Mouse (Mus musculus) CH12.LX (cell line): ENCODE measurements around the gene Mrpl48. TPM values are rescaled to one million over a fixed set of nuclear protein-coding genes. Genes with fewer than 3 reads are reported as not detected.

ENCODE experiments used
- DNase-seq: peaks from one replicate; pipeline ENCODE4 v3.0.0-alpha.2; 2013; ENCODE audit errors: extremely low read depth
- H3K27ac ChIP-seq: 2 replicates; pipeline ENCODE4 v1.5.1; 2012; ENCODE audit warnings: low read depth, mild to moderate bottlenecking, control low read depth, moderate library complexity; ENCODE audit not compliant: insufficient read depth
- H3K27me3 ChIP-seq: replicated peaks from 2 replicates; pipeline ENCODE3; 2012; ENCODE audit warnings: inconsistent platforms
- H3K36me3 ChIP-seq, 2 experiments: replicated peaks in 1 of 2; 2 replicates each; pipeline versions ENCODE3 to v1.6.1; 2012; ENCODE audit warnings: inconsistent platforms in 1 of 2, low read length in 1 of 2, mild to moderate bottlenecking in 1 of 2, mixed read lengths in 1 of 2, moderate library complexity in 1 of 2; ENCODE audit not compliant: control insufficient read depth in 1 of 2, insufficient read depth in 1 of 2
- H3K4me1 ChIP-seq, 2 experiments: 2 replicates each; pipeline ENCODE4 v1.6.1; 2012; ENCODE audit warnings: inconsistent platforms in 1 of 2, moderate library complexity in 1 of 2; ENCODE audit not compliant: insufficient read depth in 2 of 2, control insufficient read depth in 1 of 2
- H3K4me2 ChIP-seq: 2 replicates; pipeline ENCODE4 v1.6.1; 2012; ENCODE audit warnings: low read depth, mild to moderate bottlenecking, control low read depth; ENCODE audit not compliant: poor library complexity, insufficient read depth, severe bottlenecking
- H3K4me3 ChIP-seq, 3 experiments: fragments of 150-350 bp in 1 of 3; sonication (generic) in 1 of 3; replicated peaks in 1 of 3; 2 replicates each; pipeline versions ENCODE3 to v1.5.1; 2011 to 2012; ENCODE audit warnings: low read depth in 2 of 3, low read length in 2 of 3, mild to moderate bottlenecking in 2 of 3, moderate library complexity in 2 of 3, control low read depth in 1 of 3, improper control_type of control experiment in 1 of 3, inconsistent platforms in 1 of 3, mixed read lengths in 1 of 3; ENCODE audit not compliant: poor library complexity in 1 of 3
- H3K79me2 ChIP-seq: replicated peaks from 2 replicates; pipeline ENCODE4 v1.6.1; 2012; ENCODE audit warnings: mild to moderate bottlenecking, moderate library complexity; ENCODE audit not compliant: control insufficient read depth, poor library complexity, insufficient read depth, severe bottlenecking; ENCODE audit errors: extremely low read depth
- H3K9ac ChIP-seq: 2 replicates; pipeline ENCODE4 v1.6.1; 2012; ENCODE audit warnings: low read depth, mild to moderate bottlenecking, control low read depth, moderate library complexity; ENCODE audit not compliant: insufficient read depth
- H3K9me3 ChIP-seq: replicated peaks from 2 replicates; pipeline ENCODE3; 2012; ENCODE audit warnings: low read length, inconsistent platforms, mixed read lengths
- BHLHE40 ChIP-seq: IDR thresholded peaks from 2 replicates; pipeline ENCODE4 v1.6.1; 2011; ENCODE audit warnings: mild to moderate bottlenecking, low read depth, low read length, improper control_type of control experiment
- CHD1 ChIP-seq: IDR thresholded peaks from 2 replicates; pipeline ENCODE4 v1.6.1; 2012; ENCODE audit warnings: low read depth, low read length, improper control_type of control experiment, inconsistent platforms
- CHD2 ChIP-seq: IDR thresholded peaks from 2 replicates; pipeline ENCODE4 v1.6.1; 2011; ENCODE audit warnings: low read length, improper control_type of control experiment
- E2F4 ChIP-seq: IDR thresholded peaks from 2 replicates; pipeline ENCODE4 v1.6.1; 2011; ENCODE audit warnings: low read depth, low read length, improper control_type of control experiment; ENCODE audit not compliant: insufficient replicate concordance
- ELF1 ChIP-seq: IDR thresholded peaks from 2 replicates; pipeline ENCODE4 v1.6.1; 2014; ENCODE audit warnings: low read depth, mild to moderate bottlenecking, inconsistent platforms, low read length, improper control_type of control experiment
- EP300 ChIP-seq: IDR thresholded peaks from 2 replicates; pipeline ENCODE4 v1.6.1; 2011; ENCODE audit warnings: low read length, improper control_type of control experiment
- GABPA ChIP-seq: IDR thresholded peaks from 2 replicates; pipeline ENCODE4 v1.6.1; 2012; ENCODE audit warnings: low read depth, low read length, improper control_type of control experiment, inconsistent platforms; ENCODE audit not compliant: insufficient replicate concordance
- JUND ChIP-seq: conservative IDR thresholded peaks from 2 replicates; pipeline ENCODE4 v1.6.1; 2011; ENCODE audit warnings: low read depth, low read length, improper control_type of control experiment
- MAX ChIP-seq: IDR thresholded peaks from 2 replicates; pipeline ENCODE4 v1.6.1; 2011; ENCODE audit warnings: low read length, improper control_type of control experiment
- MAZ ChIP-seq: IDR thresholded peaks from 2 replicates; pipeline ENCODE4 v1.6.1; 2012; ENCODE audit warnings: low read depth, mild to moderate bottlenecking, inconsistent platforms, low read length, improper control_type of control experiment, moderate library complexity
- MXI1 ChIP-seq: IDR thresholded peaks from 2 replicates; pipeline ENCODE4 v1.6.1; 2011; ENCODE audit warnings: mild to moderate bottlenecking, low read depth, low read length, improper control_type of control experiment
- MYC ChIP-seq: IDR thresholded peaks from 2 replicates; pipeline ENCODE4 v1.6.1; 2011; ENCODE audit warnings: low read depth, mild to moderate bottlenecking, improper control_type of control experiment, low read length
- PAX5 ChIP-seq: IDR thresholded peaks from 2 replicates; pipeline ENCODE4 v1.6.1; 2012; ENCODE audit warnings: low read length, inconsistent platforms, mixed read lengths
- RAD21 ChIP-seq: IDR thresholded peaks from 2 replicates; pipeline ENCODE4 v1.6.1; 2011; ENCODE audit warnings: low read depth, mild to moderate bottlenecking, low read length, improper control_type of control experiment, moderate library complexity
- RCOR1 ChIP-seq: conservative IDR thresholded peaks from 2 replicates; pipeline ENCODE4 v1.6.1; 2012; ENCODE audit warnings: low read depth, mild to moderate bottlenecking, inconsistent platforms, low read length, improper control_type of control experiment
- SMC3 ChIP-seq: IDR thresholded peaks from 2 replicates; pipeline ENCODE4 v1.6.1; 2011; ENCODE audit warnings: low read depth, low read length, improper control_type of control experiment
- TBP ChIP-seq: conservative IDR thresholded peaks from 2 replicates; pipeline ENCODE4 v1.6.1; 2011; ENCODE audit warnings: low read depth, low read length, improper control_type of control experiment
- TCF12 ChIP-seq: IDR thresholded peaks from 2 replicates; pipeline ENCODE4 v1.6.1; 2014; ENCODE audit warnings: low read depth, mild to moderate bottlenecking, inconsistent platforms, low read length, improper control_type of control experiment
- UBTF ChIP-seq: IDR thresholded peaks from 2 replicates; pipeline ENCODE4 v1.6.1; 2012; ENCODE audit warnings: low read depth, mild to moderate bottlenecking, inconsistent platforms, low read length, improper control_type of control experiment, moderate library complexity
- USF1 ChIP-seq: IDR thresholded peaks from 2 replicates; pipeline ENCODE4 v1.6.1; 2014; ENCODE audit warnings: low read depth, mild to moderate bottlenecking, inconsistent platforms, low read length, improper control_type of control experiment
- USF2 ChIP-seq: conservative IDR thresholded peaks from 2 replicates; pipeline ENCODE4 v1.6.1; 2011; ENCODE audit warnings: low read depth, low read length, improper control_type of control experiment
- ZC3H11A ChIP-seq: IDR thresholded peaks from 2 replicates; pipeline ENCODE4 v1.6.1; 2012; ENCODE audit warnings: low read depth, mild to moderate bottlenecking, inconsistent platforms, low read length, improper control_type of control experiment
- ZMIZ1 ChIP-seq: IDR thresholded peaks from 2 replicates; pipeline ENCODE4 v1.6.1; 2012; ENCODE audit warnings: low read depth, mild to moderate bottlenecking, inconsistent platforms, low read length, improper control_type of control experiment
- dilution Hi-C: fragments of 300-500 bp; cut with MboI; formaldehyde crosslinking; loops from 2 replicates; pipeline ENCODE4 v1.14.3; 2020; ENCODE audit warnings: low sequenced_read_pairs; ENCODE audit not compliant: extremely low pct_unique_long_range_greater_than_20kb, extremely low pct_ligation_motif_present
- in situ Hi-C: fragments of 300-500 bp; cut with MboI; formaldehyde crosslinking; loops from 3 replicates; pipeline ENCODE4 v1.14.3; 2019; ENCODE audit warnings: low sequenced_read_pairs, low pct_ligation_motif_present, low pct_unique_long_range_greater_than_20kb, mixed read lengths
- polyA plus RNA-seq: library from polyadenylated mRNA; unstranded; fragments of >175 nt; gene quantifications from 2 replicates; pipeline ENCODE4 v1.2.1, GENCODE M21; 2012; ENCODE audit warnings: low read depth; ENCODE audit not compliant: insufficient read length
- total RNA-seq, 2 experiments: library from RNA; depleted of rRNA; stranded (reverse); fragments of 300-350 nt in 1 of 2; fragments of >200 nt in 1 of 2; gene quantifications; 2 replicates each; pipeline ENCODE4 v1.2.3; 2012 to 2014

Mrpl48 gene
- total and polyA plus RNA-seq, 3 experiments: 39.1 to 99.4 (median 98.5) TPM

DNA sequence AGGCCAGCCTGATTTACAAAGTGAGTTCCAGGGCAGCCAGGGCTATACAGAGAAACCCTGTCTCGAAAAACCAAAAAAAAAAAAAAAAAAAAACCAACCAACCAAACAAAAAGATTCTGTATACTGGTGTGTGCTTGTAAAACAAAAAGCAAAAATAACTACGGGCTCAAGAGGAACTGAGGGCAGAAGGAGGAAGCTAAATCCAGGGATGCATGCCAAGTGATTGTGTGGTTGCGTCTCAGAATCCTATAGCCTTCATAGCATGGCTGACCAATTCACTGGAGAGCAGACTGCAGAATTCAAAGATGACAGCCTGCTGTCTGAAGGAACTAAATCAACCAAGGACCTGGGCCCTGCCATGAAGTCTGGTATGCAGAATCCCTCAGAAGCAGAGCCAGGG lies 73.9 kb downstream of the Mrpl48 start:
- H3K4me3 ChIP-seq: no peak overlapping the region
- H3K27ac ChIP-seq: no peak overlapping the region
- no peaks in the 10 kb centered on the region for H3K9me3 ChIP-seq

DNA sequence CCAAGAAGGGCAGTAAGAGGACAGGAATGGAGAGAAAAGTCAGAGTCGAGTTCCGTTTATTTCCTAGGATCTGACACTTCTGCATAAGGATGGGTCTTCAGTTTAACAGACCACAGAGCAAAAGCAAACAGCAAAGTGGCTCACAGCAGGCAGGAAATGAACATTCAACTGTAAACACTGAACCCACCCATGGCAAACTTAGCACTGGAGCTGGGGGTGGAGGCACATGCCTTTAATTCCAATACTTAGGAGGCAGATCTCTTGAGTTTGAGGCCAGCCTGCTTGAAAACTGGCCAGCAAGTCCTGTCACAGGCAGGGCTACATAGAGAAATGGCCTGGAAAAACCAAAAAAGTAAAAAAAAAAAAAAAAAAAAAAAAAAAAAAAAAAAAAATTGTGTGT lies 74.6 kb downstream of the Mrpl48 start:
- in situ Hi-C loops: no loop called here
- H3K27ac ChIP-seq: no peak overlapping the region
- H3K4me2 ChIP-seq: no peak overlapping the region
- peaks cover 0 to 13% of the 10 kb centered on the region in 2 experiments; a peak in 2 of 4 replicates for H3K4me1 ChIP-seq
- TF ChIP-seq ZC3H11A: no peak
- no peak for TF ChIP-seq RCOR1
- TF ChIP-seq RAD21: no peak
- TF ChIP-seq TBP: no peak
- TF ChIP-seq MAX: no peak
- no peak for TF ChIP-seq GABPA
- TF ChIP-seq USF1: no peak
- peaks cover 0 to 12% of the 10 kb centered on the region in 2 experiments for H3K36me3 ChIP-seq
- no peaks in the 10 kb centered on the region for H3K27me3 ChIP-seq
- H3K9me3 ChIP-seq: no peaks in the 10 kb centered on the region
- H3K4me3 ChIP-seq: no peak overlapping the region
- H3K9ac ChIP-seq: no peak overlapping the region
- dilution Hi-C loops: no loop called here
- no peak for DNase-seq
- 0 out of 2 replicates have a peak, but pooled peaks cover 5% of the 10 kb centered on the region for H3K79me2 ChIP-seq

More for the DNA sequence above, 73.9 kb downstream of the Mrpl48 start:
- dilution Hi-C loops (no loop called here), in situ Hi-C loops (no loop called here)
- peaks cover 5 to 19% of the 10 kb centered on the region in 2 experiments for H3K36me3 ChIP-seq
- H3K4me1 ChIP-seq: peaks cover 0 to 13% of the 10 kb centered on the region in 2 experiments; a peak in 2 of 4 replicates
- no peak overlapping the region for H3K4me2 ChIP-seq
- no peak for DNase-seq
- TF ChIP-seq MAX (no peak), JUND (no peak), USF2 (no peak), CHD1 (no peak), MAZ (no peak), UBTF (no peak), BHLHE40 (no peak), E2F4 (no peak), ZMIZ1 (no peak), MXI1 (no peak), PAX5 (no peak), TCF12 (no peak), CHD2 (no peak), SMC3 (no peak), ELF1 (no peak), MYC (no peak), EP300 (no peak)
- no peak overlapping the region for H3K9ac ChIP-seq
- H3K79me2 ChIP-seq: 0 out of 2 replicates have a peak, but pooled peaks cover 5% of the 10 kb centered on the region
- H3K27me3 ChIP-seq: no peaks in the 10 kb centered on the region
